Comparison of ENCODE assay signal across 8 mouse cellular contexts in genomic region chr12:81532316-81533028, GRCm38 (mm10). TPM values are rescaled to one million over a fixed set of nuclear protein-coding genes. Genes with fewer than 3 reads are reported as not detected.
DNase-seq lines count a peak whose midpoint lies in the region; ATAC-seq lines count a peak whose summit lies in the region.

Gene Gm20498, minus strand, starts transcription at chr12:81532905.
Gene Synj2bp, minus strand, starts transcription at chr12:81532911.

- under 1% methylated on average over 46 of the region's 46 CpGs for WGBS in heart, embryonic 10.5 days
- WGBS in kidney, embryonic 15.5 days = under 1% methylated on average over 46 of the region's 46 CpGs

- no peaks in the 10 kb centered on the region for H3K9me3 ChIP-seq in heart, embryonic 10.5 days
- H3K9me3 ChIP-seq in kidney, embryonic 15.5 days (replicated peaks) = no peaks in the 10 kb centered on the region

- H3K4me1 ChIP-seq in heart, embryonic 10.5 days = peaks cover 8% of the 10 kb centered on the region; the same call in 1 of the 2 replicates
- H3K4me1 ChIP-seq in kidney, embryonic 15.5 days = peaks cover 15% of the 10 kb centered on the region; the same call in 1 of the 2 replicates

- H3K36me3 ChIP-seq in heart, embryonic 10.5 days = no peaks in the 10 kb centered on the region
- no peaks in the 10 kb centered on the region for H3K36me3 ChIP-seq in kidney, embryonic 15.5 days

- H3K27me3 ChIP-seq in heart, embryonic 10.5 days (ENCODE audit: insufficient read depth, poor library complexity, severe bottlenecking) = no peaks in the 10 kb centered on the region
- H3K27me3 ChIP-seq in kidney, embryonic 15.5 days = no peaks in the 10 kb centered on the region

- H3K27ac ChIP-seq in heart, embryonic 10.5 days = peak within 1 kb of the TSS; percentile 91
- H3K27ac ChIP-seq in kidney, embryonic 15.5 days = peak within 1 kb of the TSS; percentile 76

- peak; percentile 74 to 78 for DNase-seq in B cell, adult 2 months
- DNase-seq in brain, adult 2 months (ENCODE audit: low read depth, low spot score) = peak; percentile 98
- peak; percentile 95 for DNase-seq in heart, embryonic 10.5 days (ENCODE audit: low spot score)
- DNase-seq in liver = peak; percentile 84
- DNase-seq in spleen, postnatal 4 days (ENCODE audit: low spot score in 2 of 2) = peak; percentile 74 to 85

- H3K4me2 ChIP-seq in kidney, embryonic 15.5 days = peak within 1 kb of the TSS; percentile 64

- peak within 1 kb of the TSS; percentile 83 for H3K4me3 ChIP-seq in heart, embryonic 10.5 days
- peak within 1 kb of the TSS; percentile 69 for H3K4me3 ChIP-seq in kidney, embryonic 15.5 days (replicated peaks)

- peak; percentile 80 for ATAC-seq in erythroblast, adult 5-6 weeks (replicated peaks; ENCODE audit: low FRiP score, poor library complexity, severe bottlenecking)
- peak; percentile 97 for ATAC-seq in kidney, embryonic 15.5 days (replicated peaks; ENCODE audit: low FRiP score)
- peak; percentile 95 for ATAC-seq in monocyte, adult 5-6 weeks (replicated peaks; ENCODE audit: insufficient number of reproducible peaks, low FRiP score, low TSS enrichment, poor library complexity, severe bottlenecking)

- peak within 1 kb of the TSS; percentile 62 for H3K9ac ChIP-seq in kidney, embryonic 15.5 days

RNA-seq across cellular contexts. Expression of gene Gm20498, which starts in this region (rescaled TPM):
- total RNA-seq in erythroblast, adult 5-6 weeks (2015; ENCODE audit: low replicate concordance) = 4.0 TPM in 1 of 2 replicates, not detected in the other
- 5.3 and 17.2 TPM in 2 replicates for total RNA-seq in erythroblast, adult 5-6 weeks (2017; ENCODE audit: low replicate concordance)
- polyA plus RNA-seq in heart, embryonic 10.5 days (2016; fragmentation: Nextera tagmentation; extraction: Ambion mirVana) = 34.4 and 36.2 TPM in 2 replicates
- polyA plus RNA-seq in kidney, embryonic 15.5 days (2015; fragmentation: Nextera tagmentation; extraction: Ambion mirVana) = 28.8 TPM in 2 replicates
- 3.4 to 61.0 TPM (median 34.3 TPM) in 3 replicates for total RNA-seq in monocyte, adult 5-6 weeks (2017)

RNA-seq across cellular contexts. Expression of gene Synj2bp, which starts in this region (rescaled TPM):
- total RNA-seq in erythroblast, adult 5-6 weeks (2015; ENCODE audit: low replicate concordance) = 2.5 and 11.9 TPM in 2 replicates
- 8.5 and 9.6 TPM in 2 replicates for total RNA-seq in erythroblast, adult 5-6 weeks (2017; ENCODE audit: low replicate concordance)
- polyA plus RNA-seq in heart, embryonic 10.5 days (2016; fragmentation: Nextera tagmentation; extraction: Ambion mirVana) = 33.0 and 38.2 TPM in 2 replicates
- 39.8 and 41.6 TPM in 2 replicates for polyA plus RNA-seq in kidney, embryonic 15.5 days (2015; fragmentation: Nextera tagmentation; extraction: Ambion mirVana)
- 42.6 to 62.2 TPM (median 46.7 TPM) in 3 replicates for total RNA-seq in monocyte, adult 5-6 weeks (2017)

Comparison
In these comparisons a context has a peak if more than half of its experiments do, and no peak if none do; other contexts are left out.
1. Peak in every context shown above with its lines: DNase-seq, ATAC-seq, H3K4me3 ChIP-seq and H3K27ac ChIP-seq.